Mouse (Mus musculus) heart, postnatal 0 days (tissue): ENCODE data around the gene Acox3.

Source experiments
- CTCF ChIP-seq: IDR thresholded peaks from 2 replicates; pipeline ENCODE4 v1.5.1; 2016; ENCODE audit warnings: antibody characterized with exemption, control low read depth, low read depth
- EP300 ChIP-seq: IDR thresholded peaks from 2 replicates; pipeline ENCODE4 v1.6.1; 2016; ENCODE audit warnings: antibody characterized with exemption, low read depth

DNA sequence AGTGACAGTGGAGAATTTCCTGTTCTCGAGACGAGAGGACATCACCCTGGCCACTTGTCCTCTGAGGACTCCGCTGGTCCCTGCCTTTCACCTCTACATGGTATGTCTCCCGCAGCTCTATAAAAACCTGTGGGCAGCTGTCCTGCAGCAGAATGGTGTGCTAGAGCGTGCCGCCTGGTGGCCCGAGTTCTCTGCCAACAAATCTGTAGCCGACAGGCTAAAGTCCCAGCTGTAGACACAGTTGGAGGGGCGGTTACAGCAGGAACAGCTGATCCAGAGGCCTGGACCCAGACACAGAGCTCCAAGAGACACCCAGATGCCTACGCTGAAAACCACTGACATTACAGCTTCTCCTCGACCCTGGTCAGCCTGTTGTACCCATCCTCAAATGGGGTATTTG, 29.1 kb downstream of the Acox3 start:
- TF ChIP-seq CTCF (no peak), EP300 (no peak)
